Mouse (Mus musculus): ENCODE data around the gene Olfr543. TPM values are rescaled to one million over a fixed set of nuclear protein-coding genes. Genes with fewer than 3 reads are reported as not detected.

The Olfr543 gene
- total and polyA plus RNA-seq, 3 experiments, result 0.12 to 0.61 TPM; not detected in 1

- TF ChIP-seq MYC (IDR thresholded peaks at IDR 0.05; ENCODE audit: low read depth, low read length), result peak; percentile 50; the same call in 1 of the 2 replicates
- TF ChIP-seq E2F4 (IDR thresholded peaks at IDR 0.05; ENCODE audit: borderline replicate concordance, low read depth, low read length), result no peak
- no peak for TF ChIP-seq POLR2AphosphoS2 (IDR thresholded peaks at IDR 0.05; ENCODE audit: low read length)
- peak; percentile 66; the same call in 1 of the 2 replicates for TF ChIP-seq JUND (IDR thresholded peaks at IDR 0.05; ENCODE audit: low read depth, low read length)
- TF ChIP-seq ZKSCAN1 (IDR thresholded peaks at IDR 0.05; ENCODE audit: low read depth, low read length), result no peak
Measured at GRCm38 (mm10) chr7:102483665-102484064, 2.2 kb upstream of the Olfr543 start (continued).

GRCm38 (mm10) chr7:102480821-102481220, 658 bp downstream of the Olfr543 start:
- no peak overlapping the region for H3K9ac ChIP-seq (ENCODE audit: control insufficient read depth, low read depth, low read length, poor library complexity, severe bottlenecking)
- H3K4me3 ChIP-seq (ENCODE audit: control insufficient read depth in 1 of 2, insufficient read depth in 1 of 2, low read depth in 2 of 2, low read length in 2 of 2), result no peak overlapping the region
- no peaks in the 10 kb centered on the region for H3K9me3 ChIP-seq (replicated peaks; ENCODE audit: insufficient read depth, low read length)
- H3K4me1 ChIP-seq (ENCODE audit: control insufficient read depth in 1 of 2, insufficient read depth in 2 of 2, low read length in 2 of 2), result peaks cover 7 to 12% of the 10 kb centered on the region in 2 experiments
- H3K79me2 ChIP-seq (ENCODE audit: control insufficient read depth, insufficient read depth, low read length, poor library complexity), result no peaks in the 10 kb centered on the region
- peaks cover 0 to 18% of the 10 kb centered on the region in 2 experiments; a peak in 2 of 4 replicates for H3K36me3 ChIP-seq (ENCODE audit: control insufficient read depth in 1 of 2, insufficient read depth in 2 of 2, low read length in 2 of 2)
- TF ChIP-seq SMC3 (IDR thresholded peaks at IDR 0.05; ENCODE audit: low read depth, low read length) (no peak), USF2 (IDR thresholded peaks at IDR 0.05; ENCODE audit: borderline replicate concordance in 1 of 2, insufficient read depth in 1 of 2, low read depth in 1 of 2, low read length in 2 of 2) (no peak), KAT2A (conservative IDR thresholded peaks at IDR 0.05; ENCODE audit: low read depth, low read length) (no peak), JUND (IDR thresholded peaks at IDR 0.05; ENCODE audit: low read depth, low read length) (no peak), MAX (IDR thresholded peaks at IDR 0.05; ENCODE audit: low read length) (no peak), MAFK (IDR thresholded peaks at IDR 0.05; ENCODE audit: borderline replicate concordance, low read depth, low read length) (no peak), RAD21 (IDR thresholded peaks at IDR 0.05; ENCODE audit: low read depth, low read length) (no peak), CHD2 (IDR thresholded peaks at IDR 0.05; ENCODE audit: low read length) (no peak), MAZ (IDR thresholded peaks at IDR 0.05; ENCODE audit: low read depth, low read length) (no peak), NELFE (IDR thresholded peaks at IDR 0.05; ENCODE audit: low read depth, low read length) (no peak)
- DNase-seq (ENCODE audit: low read depth, low spot score), result no peak
- H3K27me3 ChIP-seq (ENCODE audit: control insufficient read depth in 1 of 2, insufficient read depth in 2 of 2, low read length in 2 of 2), result no peaks in the 10 kb centered on the region
- H3K27ac ChIP-seq (ENCODE audit: control insufficient read depth, low read depth, low read length), result no peak overlapping the region

- TF ChIP-seq TCF12 (IDR thresholded peaks at IDR 0.05; ENCODE audit: low read depth, low read length) (no peak), EP300 (IDR thresholded peaks at IDR 0.05; ENCODE audit: low read depth in 1 of 2, low read length in 2 of 2) (no peak), MXI1 (IDR thresholded peaks at IDR 0.05; ENCODE audit: low read depth, low read length) (no peak), TBP (IDR thresholded peaks at IDR 0.05; ENCODE audit: low read depth, low read length) (no peak), ZKSCAN1 (IDR thresholded peaks at IDR 0.05; ENCODE audit: low read depth, low read length) (no peak), GATA1 (IDR thresholded peaks at IDR 0.05; ENCODE audit: low read depth, low read length) (no peak), ZC3H11A (IDR thresholded peaks at IDR 0.05; ENCODE audit: low read depth, low read length) (no peak), MAX (IDR thresholded peaks at IDR 0.05; ENCODE audit: low read length) (no peak), CTCF (IDR thresholded peaks at IDR 0.05 in 2 of 3, conservative IDR thresholded peaks at IDR 0.05 in 1 of 3; ENCODE audit: control insufficient read depth in 1 of 3, insufficient read depth in 1 of 3, low read depth in 2 of 3, low read length in 3 of 3, poor library complexity in 1 of 3, severe bottlenecking in 1 of 3) (no peak), POLR2AphosphoS5 (IDR thresholded peaks at IDR 0.05; ENCODE audit: borderline replicate concordance, low read depth, low read length) (no peak)
- no peak overlapping the region for H3K27ac ChIP-seq (ENCODE audit: control insufficient read depth, low read depth, low read length)
- no peak overlapping the region for H3K9ac ChIP-seq (ENCODE audit: control insufficient read depth, low read depth, low read length, poor library complexity, severe bottlenecking)
- no peak for DNase-seq (ENCODE audit: low read depth, low spot score)
- H3K36me3 ChIP-seq (ENCODE audit: control insufficient read depth in 1 of 2, insufficient read depth in 2 of 2, low read length in 2 of 2), result peaks cover 0 to 12% of the 10 kb centered on the region in 2 experiments; a peak in 2 of 4 replicates
- H3K4me1 ChIP-seq (ENCODE audit: control insufficient read depth in 1 of 2, insufficient read depth in 2 of 2, low read length in 2 of 2), result peaks cover 4 to 6% of the 10 kb centered on the region in 2 experiments; a peak in 3 of 4 replicates
- no peaks in the 10 kb centered on the region for H3K9me3 ChIP-seq (replicated peaks; ENCODE audit: insufficient read depth, low read length)
- no peak overlapping the region for H3K4me3 ChIP-seq (ENCODE audit: control insufficient read depth in 1 of 2, insufficient read depth in 1 of 2, low read depth in 2 of 2, low read length in 2 of 2)
- no peaks in the 10 kb centered on the region for H3K79me2 ChIP-seq (ENCODE audit: control insufficient read depth, insufficient read depth, low read length, poor library complexity)
- no peaks in the 10 kb centered on the region for H3K27me3 ChIP-seq (ENCODE audit: control insufficient read depth in 1 of 2, insufficient read depth in 2 of 2, low read length in 2 of 2)
Measured at GRCm38 (mm10) chr7:102479368-102480078, 2.0 kb downstream of the Olfr543 start.

All from MEL (cell line).